Mouse (Mus musculus) brown adipose tissue, adult 24 weeks (tissue): ENCODE results near the gene Dthd1. TPM values are rescaled to one million over a fixed set of nuclear protein-coding genes. Genes with fewer than 3 reads are reported as not detected.

Experiments used
- polyA plus RNA-seq: library from polyadenylated mRNA; stranded (reverse); fragments of >200 nt; gene quantifications from 2 replicates; pipeline ENCODE4 v1.2.4, GENCODE M21; 2012; ENCODE audit not compliant: missing spikeins, insufficient read depth, insufficient read length

Dthd1 gene
- polyA plus RNA-seq, 1 experiment: not detected

Other genes with a start within 250 kb of the Dthd1 start
- gene Arap2, start 47.7 kb upstream of the Dthd1 start, polyA plus RNA-seq: 3.9 and 6.7 TPM in 2 replicates